Mouse (Mus musculus) myocyte (in vitro differentiated cells): ENCODE data around the gene Arhgef17.

Source experiments
- MYOD1 ChIP-seq, 3 experiments: IDR thresholded peaks; one replicate each; pipeline ENCODE4 v1.6.1; 2011; ENCODE audit warnings: control low read depth in 2 of 3, low read depth in 2 of 3, mild to moderate bottlenecking in 2 of 3, moderate library complexity in 1 of 3; ENCODE audit not compliant: insufficient read length in 2 of 3, control insufficient read depth in 1 of 3
- MYOG ChIP-seq, 3 experiments: IDR thresholded peaks; one replicate each; pipeline ENCODE4 v1.6.1; 2011; ENCODE audit warnings: control low read depth in 2 of 3, low read depth in 2 of 3, mild to moderate bottlenecking in 2 of 3; ENCODE audit not compliant: insufficient read length in 2 of 3, control insufficient read depth in 1 of 3, insufficient read depth in 1 of 3
- POLR2A ChIP-seq: IDR thresholded peaks from one replicate; pipeline ENCODE4 v1.6.1; 2011; ENCODE audit warnings: low read depth, mild to moderate bottlenecking, control low read depth, moderate library complexity; ENCODE audit not compliant: insufficient read length
- POLR2AphosphoS2 ChIP-seq: IDR thresholded peaks from one replicate; pipeline ENCODE4 v1.6.1; 2011; ENCODE audit warnings: low read depth, control low read depth; ENCODE audit not compliant: insufficient read length
- TCF12 ChIP-seq: IDR thresholded peaks from one replicate; pipeline ENCODE4 v1.6.1; 2011; ENCODE audit warnings: mild to moderate bottlenecking, control low read depth; ENCODE audit not compliant: poor library complexity, insufficient read depth, severe bottlenecking
- USF1 ChIP-seq: IDR thresholded peaks from one replicate; pipeline ENCODE4 v1.6.1; 2011; ENCODE audit warnings: low read depth, mild to moderate bottlenecking, control low read depth, moderate library complexity

DNA sequence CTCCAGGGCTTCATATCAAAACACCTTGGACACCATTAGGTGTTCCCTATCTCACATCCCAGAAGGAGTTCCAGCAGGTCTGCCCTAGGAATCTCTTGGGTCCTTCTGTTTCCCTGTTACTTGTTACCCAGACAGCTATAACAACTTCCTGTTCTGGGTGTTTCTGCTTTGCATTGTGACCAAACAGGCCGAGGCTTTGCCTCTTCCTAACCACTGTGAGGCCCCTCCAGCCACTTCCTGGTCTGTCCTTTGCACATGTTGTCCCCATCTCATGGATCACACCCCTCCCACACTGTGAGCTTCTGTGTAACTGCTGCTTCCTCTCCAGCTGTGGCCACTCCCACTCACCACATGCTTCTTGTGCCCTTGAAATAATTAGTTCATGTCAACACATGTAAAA is 86.5 kb downstream of the Arhgef17 start:
- no peak for TF ChIP-seq MYOG (IDR thresholded peaks at IDR 0.05; ENCODE audit: control insufficient read depth in 1 of 3, insufficient read depth in 1 of 3, insufficient read length in 2 of 3, low read depth in 2 of 3)
- TF ChIP-seq POLR2A: no peak
- TF ChIP-seq POLR2AphosphoS2: no peak
- no peak for TF ChIP-seq TCF12
- no peak for TF ChIP-seq USF1
- TF ChIP-seq MYOD1 (IDR thresholded peaks at IDR 0.05; ENCODE audit: control insufficient read depth in 1 of 3, insufficient read length in 2 of 3, low read depth in 2 of 3): no peak
